Mouse (Mus musculus) bone marrow, adult 2 months (tissue): ENCODE measurements around the gene Psmg1. TPM values are rescaled to one million over a fixed set of nuclear protein-coding genes. Genes with fewer than 3 reads are reported as not detected.
"Not testable (repeated sequence)": the region's sequence is repeated elsewhere in the genome, so short reads cannot be mapped to it uniquely, and the experiment has no call there.

Experiments
- H3K27ac ChIP-seq: fragments of 200-500 bp; 2 replicates; pipeline ENCODE4 v1.5.1; 2012; ENCODE audit warnings: low read depth, mild to moderate bottlenecking, control low read depth, inconsistent platforms, low read length; ENCODE audit not compliant: control insufficient read depth, poor library complexity, insufficient read depth
- H3K4me1 ChIP-seq: fragments of 200-500 bp; 2 replicates; pipeline ENCODE4 v1.6.1; 2011; ENCODE audit warnings: low read length; ENCODE audit not compliant: control insufficient read depth, insufficient read depth
- H3K4me3 ChIP-seq: fragments of 200-500 bp; replicated peaks from 2 replicates; pipeline ENCODE3; 2011; ENCODE audit warnings: mild to moderate bottlenecking, low read depth, low read length, control low read depth; ENCODE audit not compliant: control insufficient read depth
- CTCF ChIP-seq: fragments of 200-500 bp; IDR thresholded peaks from 2 replicates; pipeline ENCODE4 v1.5.1; 2011; ENCODE audit warnings: low read length, control low read depth; ENCODE audit not compliant: control insufficient read depth, insufficient read depth
- POLR2A ChIP-seq: fragments of 200-500 bp; IDR thresholded peaks from 2 replicates; pipeline ENCODE4 v1.6.1; 2011; ENCODE audit warnings: low read depth, mild to moderate bottlenecking, control low read depth, low read length, borderline replicate concordance; ENCODE audit not compliant: control insufficient read depth
- WGBS: fragments of 180-500 bp; shearing (Covaris S2); methylation state at CpG from one replicate; pipeline ENCODE4 v1.1.7; 2018; 5-methylcytosine and 5-hydroxymethylcytosine counted together
- polyA plus RNA-seq: library from polyadenylated mRNA; stranded (reverse); fragments of >200 nt; gene quantifications from 2 replicates; pipeline ENCODE4 v1.2.4, GENCODE M21; 2011; ENCODE audit warnings: low replicate concordance; ENCODE audit not compliant: missing spikeins, insufficient read depth, insufficient read length

Psmg1 gene
- polyA plus RNA-seq, 1 experiment = 26.4 TPM

GRCm38 (mm10) chr16:95964427-95965023 is 26.2 kb downstream of the Psmg1 start:
- no peak for TF ChIP-seq POLR2A
- TF ChIP-seq CTCF = peak; percentile 27; the same call in 1 of the 2 replicates
- Histone ChIP-seq H3K4me1 (no peaks in the 10 kb centered on the region), H3K27ac (no peak overlapping the region), H3K4me3 (no peak overlapping the region)
- 43% methylated on average over 11 of the region's 11 CpGs for WGBS

DNA sequence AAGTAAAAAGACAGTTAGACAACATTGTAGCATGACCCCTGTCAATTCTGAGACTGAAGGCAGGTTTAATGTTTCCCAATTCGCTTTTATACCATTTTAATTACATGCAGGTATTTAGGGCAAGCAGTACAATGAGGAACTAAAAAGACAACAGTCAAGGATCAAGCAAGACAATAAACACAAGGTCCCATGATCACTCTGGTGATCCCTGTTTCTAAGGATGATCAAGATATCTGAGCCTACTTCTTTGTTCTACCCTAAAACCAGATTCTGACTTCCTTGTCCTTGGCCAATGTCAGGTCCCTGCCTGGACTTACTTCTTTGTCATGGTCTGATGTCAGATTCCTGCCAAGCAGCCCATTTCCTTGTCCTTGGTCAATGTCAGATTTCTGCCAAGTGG is 29.3 kb downstream of the Psmg1 start:
- WGBS = 65% methylated on average over 1 of the region's 1 CpGs
- H3K27ac ChIP-seq, H3K4me1 ChIP-seq, H3K4me3 ChIP-seq: not testable (repeated sequence)

- H3K4me3 ChIP-seq, H3K27ac ChIP-seq, H3K4me1 ChIP-seq: not testable (repeated sequence)
- WGBS = 93% methylated on average over 2 of the region's 2 CpGs
Observed at GRCm38 (mm10) chr16:95960689-95961088, 30.1 kb downstream of the Psmg1 start.

GRCm38 (mm10) chr16:95958080-95958479 is 32.7 kb downstream of the Psmg1 start:
- Histone ChIP-seq H3K4me1 (no peaks in the 10 kb centered on the region; the same call in none of the 2 replicates), H3K27ac (no peak overlapping the region), H3K4me3 (no peak overlapping the region)
- TF ChIP-seq POLR2A = no peak
- no peak for TF ChIP-seq CTCF
- WGBS = 95% methylated on average over 8 of the region's 8 CpGs

GRCm38 (mm10) chr16:95956618-95957017 is 34.1 kb downstream of the Psmg1 start:
- no peak overlapping the region for H3K4me3 ChIP-seq
- TF ChIP-seq CTCF (no peak; the same call in 1 of the 2 replicates), POLR2A (no peak)
- H3K4me1 ChIP-seq = no peaks in the 10 kb centered on the region; the same call in none of the 2 replicates
- 56% methylated on average over 5 of the region's 5 CpGs for WGBS
- H3K27ac ChIP-seq = no peak overlapping the region

GRCm38 (mm10) chr16:95955716-95956346 is 34.9 kb downstream of the Psmg1 start:
- TF ChIP-seq POLR2A (no peak), CTCF (no peak)
- WGBS = 23% methylated on average over 5 of the region's 5 CpGs
- peak overlapping the region; percentile 30; the same call in 1 of the 2 replicates for H3K27ac ChIP-seq
- H3K4me1 ChIP-seq = no peaks in the 10 kb centered on the region; the same call in none of the 2 replicates
- no peak overlapping the region for H3K4me3 ChIP-seq

GRCm38 (mm10) chr16:95954341-95954740 is 36.4 kb downstream of the Psmg1 start:
- WGBS = 82% methylated on average over 3 of the region's 3 CpGs
- Histone ChIP-seq H3K27ac (no peak overlapping the region), H3K4me3 (no peak overlapping the region), H3K4me1 (no peaks in the 10 kb centered on the region; the same call in none of the 2 replicates)
- TF ChIP-seq POLR2A = no peak
- no peak for TF ChIP-seq CTCF

DNA sequence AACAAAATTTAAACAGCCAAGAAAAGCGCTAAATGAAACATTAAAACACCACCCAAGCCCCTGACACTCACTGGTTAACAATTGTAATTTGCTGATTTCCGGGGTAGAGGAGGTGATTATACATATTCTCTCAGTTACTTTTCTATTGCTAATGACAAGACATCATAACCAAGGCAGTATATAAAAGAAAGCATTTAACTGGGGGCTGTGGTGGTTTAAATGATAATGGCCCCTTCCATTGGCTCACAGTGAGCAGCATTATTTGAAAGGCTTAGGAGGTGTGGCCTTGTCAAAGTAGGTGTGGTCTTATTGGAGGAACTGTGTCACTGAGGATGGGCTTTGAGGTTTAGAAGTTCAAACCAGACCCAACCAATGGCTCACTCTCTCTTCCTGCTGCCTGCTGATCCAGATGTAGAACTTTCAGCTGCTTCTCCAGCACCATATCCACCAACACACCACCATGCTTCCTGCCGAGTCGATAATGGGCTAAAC is 37.6 kb downstream of the Psmg1 start:
- WGBS = 86% methylated on average over 4 of the region's 4 CpGs
- no peak overlapping the region for H3K27ac ChIP-seq
- no peak overlapping the region for H3K4me3 ChIP-seq
- no peak for TF ChIP-seq CTCF
- TF ChIP-seq POLR2A = no peak
- no peaks in the 10 kb centered on the region; the same call in none of the 2 replicates for H3K4me1 ChIP-seq

GRCm38 (mm10) chr16:95951471-95951870 is 39.3 kb downstream of the Psmg1 start:
- TF ChIP-seq CTCF (no peak), POLR2A (no peak)
- H3K27ac ChIP-seq = no peak overlapping the region
- H3K4me1 ChIP-seq = no peaks in the 10 kb centered on the region; the same call in 1 of the 2 replicates
- no peak overlapping the region for H3K4me3 ChIP-seq
- WGBS = 90% methylated on average over 2 of the region's 2 CpGs
